In the genomic region with DNA sequence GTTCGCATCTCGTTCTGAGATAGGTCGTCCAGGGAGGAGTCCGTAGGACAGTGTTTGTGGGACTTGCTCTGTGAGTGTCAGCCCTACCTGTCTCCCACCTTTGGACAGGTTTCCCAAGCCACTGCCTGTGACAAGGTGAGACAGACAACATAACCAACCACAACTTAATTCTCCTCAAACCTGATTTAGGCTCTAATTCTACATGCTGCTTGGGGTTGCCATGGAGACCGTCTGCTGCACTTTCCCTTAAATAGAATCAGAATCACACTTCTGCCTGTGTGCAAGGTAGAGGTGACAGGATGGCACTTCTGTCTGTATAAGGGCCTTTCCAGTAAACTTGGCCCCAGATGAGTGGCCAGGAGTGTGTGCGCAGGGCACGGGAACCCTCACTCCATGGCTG, we compare ENCODE assay signal across 14 mouse cellular contexts.
DNase-seq lines count a peak whose midpoint lies in the region; ATAC-seq lines count a peak whose summit lies in the region.
"Had no signal": no experiment of that assay in that cellular context is flagged by ENCODE, and none has a peak within 500 bp of the region (broad histone marks: within the 10 kb centered on the region; RNA-seq: fewer than 3 reads in every experiment).

No protein-coding gene starts in this region.

- H3K9ac ChIP-seq in heart, embryonic 11.5 days (ENCODE audit: low read depth, low read length) = no peak overlapping the region
- H3K9ac ChIP-seq: embryonic facial prominence, embryonic 15.5 days; liver, embryonic 14.5 days had no signal

- no peaks in the 10 kb centered on the region for H3K9me3 ChIP-seq in heart, embryonic 11.5 days (replicated peaks; ENCODE audit: control insufficient read depth, low read length)
- H3K9me3 ChIP-seq: embryonic facial prominence, embryonic 15.5 days had no signal

- H3K27me3 ChIP-seq in heart, embryonic 11.5 days (ENCODE audit: control insufficient read depth, insufficient read depth, low read length) = no peaks in the 10 kb centered on the region
- H3K27me3 ChIP-seq: CH12.LX; embryonic facial prominence, embryonic 15.5 days had no signal

- intact Hi-C loops in left cerebral cortex, postnatal 4 days (cut with DNase I) = no loop called here
- intact Hi-C loops in left cerebral cortex, postnatal 36 days (cut with DNase I) = loop anchor here (5.0 kb wide), 1 partner anchor 44 kb away; no protein-coding TSS in a partner anchor

- no peak overlapping the region for H3K4me2 ChIP-seq in heart, embryonic 11.5 days
- H3K4me2 ChIP-seq: embryonic facial prominence, embryonic 15.5 days had no signal

- peak; percentile 65 for DNase-seq in left cerebral cortex, adult 11 months (ENCODE audit: low spot score)
- DNase-seq in left cerebral cortex, postnatal 4 days = no peak
- DNase-seq in left cerebral cortex, postnatal 36 days (ENCODE audit: low spot score in 2 of 2) = peak; percentile 56 to 62
- DNase-seq in right cerebral cortex, postnatal 4 days = peak; percentile 46
- DNase-seq: adrenal gland, adult 2 months; kidney, postnatal 10 days; spleen, adult 18-20 months had no signal

- H3K27ac ChIP-seq in heart, embryonic 11.5 days (ENCODE audit: low read depth, low read length) = no peak overlapping the region
- H3K27ac ChIP-seq: embryonic facial prominence, embryonic 15.5 days; liver, embryonic 14.5 days had no signal

- H3K4me1 ChIP-seq in heart, embryonic 11.5 days (ENCODE audit: control insufficient read depth, insufficient read depth, low read length) = peaks cover 14% of the 10 kb centered on the region

- WGBS in heart, embryonic 11.5 days (ENCODE audit: insufficient replicate concordance) = 83% methylated on average over 7 of the region's 7 CpGs

- ATAC-seq in frontal cortex, adult (ENCODE audit: low TSS enrichment) = peak; percentile 53
- no peak for ATAC-seq in erythroid progenitor cell, adult 5-6 weeks (replicated peaks; ENCODE audit: low FRiP score, poor library complexity, severe bottlenecking)
- ATAC-seq in heart, embryonic 11.5 days (replicated peaks; ENCODE audit: insufficient number of reproducible peaks, low FRiP score, low TSS enrichment) = no peak
- ATAC-seq: inflammation-experienced regulatory T-cells, adult 6 months had no signal

- H3K4me3 ChIP-seq in heart, embryonic 11.5 days (ENCODE audit: low read depth, low read length) = no peak overlapping the region
- H3K4me3 ChIP-seq: embryonic facial prominence, embryonic 15.5 days had no signal

- H3K36me3 ChIP-seq in heart, embryonic 11.5 days (ENCODE audit: control insufficient read depth, insufficient read depth, low read length) = no peaks in the 10 kb centered on the region
- H3K36me3 ChIP-seq: embryonic facial prominence, embryonic 15.5 days had no signal
